Mouse (Mus musculus): ENCODE data around the gene Gm3629.
"Not testable (repeated sequence)": the region's sequence is repeated elsewhere in the genome, so short reads cannot be mapped to it uniquely, and the experiment has no call there.

Gm3629 gene

GRCm38 (mm10) chr14:6590513-6590912 is at the start of gene Gm3629:
Gene Gm3629, minus strand, starts transcription at chr14:6590613.
- not testable (repeated sequence) for DNase-seq

- not testable (repeated sequence) for DNase-seq
These were observed 31.9 kb upstream of the Gm3629 start, which contains the start of gene Gm3460 for GRCm38 (mm10) chr14:6622318-6622717. Gene Gm3460, minus strand, starts transcription at chr14:6622418.

- DNase-seq: peak; percentile 0 to 1
These were observed 16.0 kb upstream of the Gm3629 start for GRCm38 (mm10) chr14:6606436-6606835.

GRCm38 (mm10) chr14:6605004-6605403 is 14.6 kb upstream of the Gm3629 start:
- DNase-seq: peak; percentile 65 to 75

GRCm38 (mm10) chr14:6604551-6604950 is 14.1 kb upstream of the Gm3629 start:
- DNase-seq: peak; percentile 5 to 9

GRCm38 (mm10) chr14:6537190-6537589 is 53.2 kb downstream of the Gm3629 start, which contains the start of gene Gm8356:
Gene Gm8356, minus strand, starts transcription at chr14:6537290.
- not testable (repeated sequence) for DNase-seq
